Mouse (Mus musculus) hindbrain, embryonic 16.5 days (tissue): ENCODE results near the gene Gm5447. TPM values are rescaled to one million over a fixed set of nuclear protein-coding genes. Genes with fewer than 3 reads are reported as not detected.
A peak's percentile ranks its signal among the peaks of the same experiment; 100 is the strongest.

Source experiments
- ATAC-seq: fragments of 200-750 bp; cut with Nextera tagmentation; 2 replicates; pipeline ENCODE4 v1.8.0; 2017; ENCODE audit warnings: moderate TSS enrichment, moderate library complexity
- H3K27ac ChIP-seq: fragments of 300-500 bp; sonication (generic); 2 replicates; pipeline ENCODE4 v1.5.1; 2014; ENCODE audit warnings: low read depth, mild to moderate bottlenecking, control low read depth, low read length, moderate library complexity
- H3K27me3 ChIP-seq: fragments of 300-500 bp; sonication (generic); replicated peaks from 2 replicates; pipeline ENCODE4 v1.6.1; 2014; ENCODE audit warnings: low read length; ENCODE audit not compliant: control insufficient read depth, insufficient read depth
- H3K36me3 ChIP-seq: fragments of 300-500 bp; sonication (generic); 2 replicates; pipeline ENCODE4 v1.6.1; 2014; ENCODE audit warnings: mild to moderate bottlenecking, low read length, moderate library complexity, mixed read lengths; ENCODE audit not compliant: control insufficient read depth, insufficient read depth
- H3K4me1 ChIP-seq: fragments of 300-500 bp; sonication (generic); 2 replicates; pipeline ENCODE4 v1.6.1; 2014; ENCODE audit warnings: low read depth, low read length; ENCODE audit not compliant: control insufficient read depth, insufficient read depth
- H3K4me2 ChIP-seq: fragments of 300-500 bp; sonication (generic); 2 replicates; pipeline ENCODE4 v1.6.1; 2014; ENCODE audit warnings: mild to moderate bottlenecking, low read length, control low read depth, moderate library complexity
- H3K4me3 ChIP-seq: fragments of 300-500 bp; sonication (generic); 2 replicates; pipeline ENCODE4 v1.5.1; 2014; ENCODE audit warnings: mild to moderate bottlenecking, low read length, control low read depth, moderate library complexity
- H3K9ac ChIP-seq: fragments of 300-500 bp; sonication (generic); 2 replicates; pipeline ENCODE4 v1.6.1; 2014; ENCODE audit warnings: low read depth, mild to moderate bottlenecking, control low read depth, low read length, moderate library complexity
- H3K9me3 ChIP-seq: fragments of 300-500 bp; sonication (generic); 2 replicates; pipeline ENCODE4 v1.6.1; 2014; ENCODE audit warnings: mild to moderate bottlenecking, low read length, moderate library complexity; ENCODE audit not compliant: control insufficient read depth
- WGBS: fragments of 180-500 bp; shearing (Covaris S2); extraction: QIAGEN DNeasy Blood & Tissue Kit; methylation state at CpG from one replicate; pipeline ENCODE4 v1.1.7; 2014; 5-methylcytosine and 5-hydroxymethylcytosine counted together
- polyA plus RNA-seq: library from polyadenylated mRNA; unstranded; fragments of >200 nt; fragmentation: Nextera tagmentation; extraction: Ambion mirVana; gene quantifications from 2 replicates; pipeline ENCODE4 v1.2.1, GENCODE M21; 2015

Gene Gm5447
- polyA plus RNA-seq, 1 experiment from 2014 or later: 0.09 TPM

DNA sequence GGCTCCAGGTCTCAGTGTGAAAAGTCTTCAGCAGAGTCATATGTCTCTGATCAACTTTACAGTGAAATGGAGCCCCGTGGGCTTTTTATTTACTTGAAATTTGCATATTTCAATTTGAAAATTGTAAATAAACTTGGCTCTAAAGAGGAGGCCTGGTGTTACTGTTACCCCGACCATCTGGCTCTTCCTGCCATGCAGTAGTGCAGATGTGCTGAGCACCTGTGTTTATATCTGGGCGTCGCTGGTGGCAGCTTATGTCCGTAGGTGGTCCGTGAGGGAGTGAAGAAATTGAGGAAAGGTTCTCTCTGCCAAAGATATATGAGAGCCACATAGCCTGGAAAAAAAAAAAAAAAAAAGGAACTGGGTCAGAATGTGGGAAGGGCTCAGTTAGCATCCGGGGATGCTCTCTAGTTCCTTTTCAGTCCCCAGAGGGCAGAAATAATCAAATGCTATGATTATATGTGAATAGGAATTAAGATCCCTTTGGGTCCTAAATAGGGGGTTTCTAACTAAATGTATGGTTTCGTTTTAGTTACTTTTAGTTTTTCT lies 2.6 kb downstream of the Gm5447 start:
- ATAC-seq: no peak

GRCm38 (mm10) chr13:30978224-30978623 lies 4.2 kb downstream of the Gm5447 start:
- Histone ChIP-seq H3K9ac (no peak overlapping the region), H3K9me3 (no peaks in the 10 kb centered on the region), H3K27ac (no peak overlapping the region), H3K4me3 (no peak overlapping the region), H3K4me1 (peaks cover 4% of the 10 kb centered on the region; the same call in 1 of the 2 replicates), H3K4me2 (no peak overlapping the region), H3K36me3 (no peaks in the 10 kb centered on the region), H3K27me3 (no peaks in the 10 kb centered on the region)
- WGBS: 47% methylated on average over 4 of the region's 4 CpGs
- ATAC-seq: no peak

More for the DNA sequence above, 2.6 kb downstream of the Gm5447 start:
- Histone ChIP-seq H3K4me3 (no peak overlapping the region), H3K4me1 (peaks cover 9% of the 10 kb centered on the region; the same call in 1 of the 2 replicates), H3K36me3 (no peaks in the 10 kb centered on the region), H3K27me3 (no peaks in the 10 kb centered on the region), H3K4me2 (no peak overlapping the region), H3K9ac (no peak overlapping the region), H3K27ac (no peak overlapping the region), H3K9me3 (no peaks in the 10 kb centered on the region)
- 61% methylated on average over 8 of the region's 8 CpGs for WGBS

DNA sequence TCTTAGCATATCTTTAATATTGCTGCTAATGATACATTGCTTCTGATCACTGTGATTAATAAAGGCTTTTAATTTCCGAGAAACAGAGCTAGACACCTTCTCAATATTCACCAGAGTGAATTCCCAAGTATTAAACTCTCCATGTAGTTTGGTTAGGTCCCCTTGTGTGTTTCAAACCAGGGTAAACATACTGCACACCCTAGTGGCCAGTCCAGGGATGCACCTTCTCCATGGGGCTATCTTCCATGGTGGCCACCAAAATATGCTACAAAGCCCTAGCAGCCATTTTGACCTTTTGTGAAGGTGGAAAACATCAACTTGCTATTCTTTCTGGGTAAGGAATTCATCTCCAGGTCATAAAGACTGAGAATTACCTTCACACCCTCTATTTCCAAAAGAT lies 7.7 kb downstream of the Gm5447 start:
- H3K27me3 ChIP-seq: no peaks in the 10 kb centered on the region; the same call in 1 of the 2 replicates
- 74% methylated on average over 1 of the region's 1 CpGs for WGBS
- ATAC-seq: no peak
- no peak overlapping the region for H3K9ac ChIP-seq
- H3K36me3 ChIP-seq: no peaks in the 10 kb centered on the region
- H3K4me3 ChIP-seq: no peak overlapping the region
- peaks cover 10% of the 10 kb centered on the region for H3K4me1 ChIP-seq
- H3K9me3 ChIP-seq: no peaks in the 10 kb centered on the region
- H3K27ac ChIP-seq: no peak overlapping the region
- H3K4me2 ChIP-seq: no peak overlapping the region

- 20% methylated on average over 13 of the region's 13 CpGs for WGBS
- ATAC-seq: no peak
- H3K27ac ChIP-seq: peak overlapping the region; percentile 7; the same call in 1 of the 2 replicates
- H3K27me3 ChIP-seq: no peaks in the 10 kb centered on the region; the same call in 1 of the 2 replicates
- H3K4me3 ChIP-seq: peak overlapping the region; percentile 38
- no peaks in the 10 kb centered on the region for H3K36me3 ChIP-seq
- H3K4me2 ChIP-seq: peak overlapping the region; percentile 70
- no peaks in the 10 kb centered on the region for H3K9me3 ChIP-seq
- peak overlapping the region; percentile 41 for H3K9ac ChIP-seq
- peaks cover 10% of the 10 kb centered on the region for H3K4me1 ChIP-seq
These were observed 11.2 kb downstream of the Gm5447 start for GRCm38 (mm10) chr13:30985275-30985597.

DNA sequence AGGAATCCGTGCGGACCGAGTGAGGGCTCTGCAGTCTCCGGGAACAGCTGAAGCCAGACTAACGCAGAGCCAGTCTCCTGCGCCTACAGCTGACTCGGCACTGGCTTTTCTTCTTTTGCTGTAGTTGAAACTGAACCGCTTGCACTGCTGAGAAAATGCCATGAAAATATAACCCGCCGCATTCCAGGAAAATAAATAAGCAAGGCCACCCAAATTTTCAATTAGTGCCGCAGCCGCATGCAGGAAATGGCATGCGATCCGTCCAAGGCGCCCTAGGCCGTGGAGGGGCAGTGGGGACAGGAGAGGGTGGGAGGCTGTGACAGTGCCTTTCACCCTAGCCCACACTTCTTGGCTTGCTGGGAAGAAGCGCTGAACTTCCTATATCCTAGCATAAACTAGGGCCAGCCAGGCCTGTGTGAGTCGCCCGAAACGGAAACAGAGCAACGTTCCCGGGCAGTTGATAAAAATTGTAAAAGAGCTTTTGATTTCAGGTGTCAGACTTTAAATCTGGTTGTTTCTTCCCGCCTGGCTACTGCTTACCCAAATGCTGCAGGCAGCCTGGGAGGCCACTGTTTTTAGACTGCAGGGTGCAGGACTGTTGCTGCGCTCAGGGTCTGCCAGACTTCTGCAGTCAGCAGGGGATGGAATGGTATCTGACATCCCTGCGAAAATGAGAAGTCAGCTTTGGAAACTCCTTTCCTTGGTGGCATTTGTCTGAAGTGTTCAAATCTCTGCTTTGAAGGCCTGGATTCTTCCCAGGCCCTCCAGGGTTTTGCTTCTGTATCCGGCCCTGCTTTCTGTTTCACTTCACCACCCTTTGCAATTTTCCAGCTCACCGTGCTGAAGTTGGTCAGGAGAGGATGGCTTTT lies 11.8 kb downstream of the Gm5447 start:
- H3K4me3 ChIP-seq: peak overlapping the region; percentile 38
- H3K4me1 ChIP-seq: peaks cover 10% of the 10 kb centered on the region
- peak overlapping the region; percentile 70 for H3K4me2 ChIP-seq
- peak overlapping the region; percentile 7; the same call in 1 of the 2 replicates for H3K27ac ChIP-seq
- peak; percentile 94 for ATAC-seq
- WGBS: 15% methylated on average over 27 of the region's 27 CpGs
- H3K27me3 ChIP-seq: no peaks in the 10 kb centered on the region; the same call in 1 of the 2 replicates
- H3K9me3 ChIP-seq: no peaks in the 10 kb centered on the region
- no peaks in the 10 kb centered on the region for H3K36me3 ChIP-seq
- peak overlapping the region; percentile 41 for H3K9ac ChIP-seq

GRCm38 (mm10) chr13:30986934-30987455 lies 13.0 kb downstream of the Gm5447 start:
- Histone ChIP-seq H3K36me3 (no peaks in the 10 kb centered on the region), H3K27me3 (no peaks in the 10 kb centered on the region; the same call in 1 of the 2 replicates), H3K9me3 (no peaks in the 10 kb centered on the region), H3K27ac (no peak overlapping the region), H3K4me3 (no peak overlapping the region), H3K4me1 (peaks cover 10% of the 10 kb centered on the region), H3K4me2 (no peak overlapping the region), H3K9ac (no peak overlapping the region)
- 76% methylated on average over 10 of the region's 10 CpGs for WGBS
- ATAC-seq: no peak

GRCm38 (mm10) chr13:30987686-30988085 lies 13.7 kb downstream of the Gm5447 start:
- no peak overlapping the region for H3K4me3 ChIP-seq
- no peaks in the 10 kb centered on the region; the same call in 1 of the 2 replicates for H3K27me3 ChIP-seq
- no peak overlapping the region for H3K9ac ChIP-seq
- no peak overlapping the region for H3K27ac ChIP-seq
- ATAC-seq: no peak
- H3K4me1 ChIP-seq: peaks cover 10% of the 10 kb centered on the region
- no peaks in the 10 kb centered on the region for H3K36me3 ChIP-seq
- no peak overlapping the region for H3K4me2 ChIP-seq
- 80% methylated on average over 2 of the region's 2 CpGs for WGBS
- H3K9me3 ChIP-seq: no peaks in the 10 kb centered on the region

- Histone ChIP-seq H3K9me3 (no peaks in the 10 kb centered on the region), H3K27me3 (no peaks in the 10 kb centered on the region; the same call in 1 of the 2 replicates), H3K9ac (no peak overlapping the region), H3K4me3 (no peak overlapping the region), H3K27ac (no peak overlapping the region), H3K4me2 (no peak overlapping the region), H3K36me3 (no peaks in the 10 kb centered on the region), H3K4me1 (peaks cover 10% of the 10 kb centered on the region)
- no peak for ATAC-seq
- 94% methylated on average over 10 of the region's 10 CpGs for WGBS
These were observed 15.7 kb downstream of the Gm5447 start for GRCm38 (mm10) chr13:30989710-30990109.

DNA sequence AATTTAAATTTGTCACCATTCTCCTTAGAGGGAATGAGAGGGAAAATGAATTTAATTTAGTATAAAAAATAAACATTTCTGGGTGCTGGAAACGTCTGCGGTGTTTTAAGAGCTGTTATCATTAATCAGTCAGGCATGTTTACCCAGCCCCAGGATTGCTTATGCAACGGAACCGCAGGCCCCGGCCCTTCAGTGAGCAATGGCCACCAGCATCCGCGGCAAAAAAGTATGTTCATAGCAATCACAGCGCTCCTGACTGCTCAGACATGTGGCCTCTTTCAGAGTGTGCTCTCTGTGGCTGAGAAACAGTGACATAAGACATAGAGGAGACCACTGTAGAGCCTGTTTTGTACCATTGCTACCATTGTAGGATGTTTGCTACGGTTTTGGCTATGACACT lies 16.2 kb downstream of the Gm5447 start:
- Histone ChIP-seq H3K9ac (no peak overlapping the region), H3K36me3 (no peaks in the 10 kb centered on the region)
- WGBS: 72% methylated on average over 9 of the region's 9 CpGs

More for the DNA sequence above, 16.2 kb downstream of the Gm5447 start:
- Histone ChIP-seq H3K4me2 (no peak overlapping the region), H3K9me3 (no peaks in the 10 kb centered on the region), H3K27me3 (no peaks in the 10 kb centered on the region; the same call in 1 of the 2 replicates), H3K4me1 (peaks cover 8% of the 10 kb centered on the region), H3K27ac (no peak overlapping the region), H3K4me3 (no peak overlapping the region)
- ATAC-seq: no peak
